Mouse (Mus musculus) adrenal gland, postnatal 10 days (tissue): ENCODE data around the gene Dpp8. TPM values are rescaled to one million over a fixed set of nuclear protein-coding genes. Genes with fewer than 3 reads are reported as not detected.

Experiments
- total RNA-seq, 2 experiments: library from RNA; stranded (reverse); gene quantifications; 2 replicates each; pipeline ENCODE4 v1.2.3; 2021

Gene Dpp8
- total RNA-seq, 2 experiments from 2014 or later, result 74.0 to 86.7 TPM

Other genes starting within 250 kb of the Dpp8 start
- 10 to 100 TPM; 16.8 to 18.9 TPM for gene Dennd4a, start 221.1 kb upstream of the Dpp8 start, total RNA-seq
- under 1 TPM; 0.09 to 0.15 TPM for gene Slc24a1, start 80.8 kb upstream of the Dpp8 start, total RNA-seq
- gene Ints14, start 71.5 kb upstream of the Dpp8 start, total RNA-seq, result 10 to 100 TPM; 27.5 to 31.5 TPM
- gene Hacd3, start 10.7 kb upstream of the Dpp8 start, total RNA-seq, result 100 to 1,000 TPM; 151 to 154 TPM
- gene Igdcc4, start 69.1 kb downstream of the Dpp8 start, total RNA-seq, result 10 to 100 TPM; 18.0 to 27.0 TPM
- 1 to 10 TPM; 1.2 to 1.7 TPM for gene Igdcc3, start 108.8 kb downstream of the Dpp8 start, total RNA-seq
- 10 to 100 TPM; 12.9 to 19.6 TPM for gene Parp16, start 162.9 kb downstream of the Dpp8 start, total RNA-seq
- gene Cilp, start 232.8 kb downstream of the Dpp8 start, total RNA-seq, result 10 to 100 TPM in 1 of 2 experiments, 1 to 10 TPM in 1; 8.6 to 10.9 TPM